Mouse (Mus musculus) erythroblast, embryonic 14.5 days (primary cell): ENCODE results near the gene Sidt1.

Experiments used
- GATA1 ChIP-seq: IDR thresholded peaks from 2 replicates; pipeline ENCODE4 v1.6.1; 2012; ENCODE audit warnings: low read length, inconsistent platforms, mixed read lengths
- TAL1 ChIP-seq: IDR thresholded peaks from 3 replicates; pipeline ENCODE4 v1.6.1; 2012; ENCODE audit warnings: low read length, inconsistent platforms, mixed read lengths

- TF ChIP-seq GATA1 (no peak), TAL1 (no peak)
Observed at GRCm38 (mm10) chr16:44205973-44206372, 127.0 kb downstream of the Sidt1 start.
